Mouse (Mus musculus) spleen, adult 2 months (tissue): ENCODE data around the gene Tgm6.

ENCODE experiments used
- CTCF ChIP-seq: fragments of 200-500 bp; IDR thresholded peaks from 2 replicates; pipeline ENCODE4 v1.5.1; 2011; ENCODE audit warnings: mild to moderate bottlenecking, inconsistent platforms; ENCODE audit not compliant: insufficient read depth, insufficient read length, insufficient replicate concordance; ENCODE audit errors: extremely low read depth
- POLR2A ChIP-seq: fragments of 200-500 bp; IDR thresholded peaks from 2 replicates; pipeline ENCODE4 v1.6.1; 2011; ENCODE audit warnings: low read depth, low read length, inconsistent platforms

DNA sequence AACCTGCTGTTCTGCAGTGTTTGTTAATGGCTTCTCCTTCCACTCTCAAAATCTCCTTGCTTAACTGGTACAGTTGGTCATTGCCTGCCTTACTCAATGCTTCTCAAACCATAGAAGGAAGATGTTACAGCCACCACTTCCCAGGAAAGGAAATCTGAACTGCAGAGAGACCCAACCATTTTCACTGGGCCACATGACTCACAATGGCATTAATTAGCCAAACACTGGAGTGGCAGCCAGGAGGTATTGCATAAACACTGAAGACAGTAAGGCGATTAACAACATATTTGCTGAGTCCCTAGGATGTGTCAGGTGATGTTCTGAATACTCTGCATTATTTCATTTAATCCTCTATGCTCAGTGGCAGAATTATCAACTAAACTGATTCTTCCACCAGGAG lies 13.9 kb downstream of the Tgm6 start:
- TF ChIP-seq CTCF, result no peak
- no peak for TF ChIP-seq POLR2A
